Mouse (Mus musculus) CH12.LX (cell line): Measurements from ENCODE around the gene Stk10. TPM values are rescaled to one million over a fixed set of nuclear protein-coding genes. Genes with fewer than 3 reads are reported as not detected.

ENCODE experiments used
- DNase-seq: peaks from one replicate; pipeline ENCODE4 v3.0.0-alpha.2; 2013; ENCODE audit errors: extremely low read depth
- H3K27ac ChIP-seq: 2 replicates; pipeline ENCODE4 v1.5.1; 2012; ENCODE audit warnings: low read depth, mild to moderate bottlenecking, control low read depth, moderate library complexity; ENCODE audit not compliant: insufficient read depth
- H3K27me3 ChIP-seq: replicated peaks from 2 replicates; pipeline ENCODE3; 2012; ENCODE audit warnings: inconsistent platforms
- H3K36me3 ChIP-seq, 2 experiments: replicated peaks in 1 of 2; 2 replicates each; pipeline versions ENCODE3 to v1.6.1; 2012; ENCODE audit warnings: inconsistent platforms in 1 of 2, low read length in 1 of 2, mild to moderate bottlenecking in 1 of 2, mixed read lengths in 1 of 2, moderate library complexity in 1 of 2; ENCODE audit not compliant: control insufficient read depth in 1 of 2, insufficient read depth in 1 of 2
- H3K4me1 ChIP-seq, 2 experiments: 2 replicates each; pipeline ENCODE4 v1.6.1; 2012; ENCODE audit warnings: inconsistent platforms in 1 of 2, moderate library complexity in 1 of 2; ENCODE audit not compliant: insufficient read depth in 2 of 2, control insufficient read depth in 1 of 2
- H3K4me2 ChIP-seq: 2 replicates; pipeline ENCODE4 v1.6.1; 2012; ENCODE audit warnings: low read depth, mild to moderate bottlenecking, control low read depth; ENCODE audit not compliant: poor library complexity, insufficient read depth, severe bottlenecking
- H3K4me3 ChIP-seq, 3 experiments: fragments of 150-350 bp in 1 of 3; sonication (generic) in 1 of 3; replicated peaks in 1 of 3; 2 replicates each; pipeline versions ENCODE3 to v1.5.1; 2011 to 2012; ENCODE audit warnings: low read depth in 2 of 3, low read length in 2 of 3, mild to moderate bottlenecking in 2 of 3, moderate library complexity in 2 of 3, control low read depth in 1 of 3, improper control_type of control experiment in 1 of 3, inconsistent platforms in 1 of 3, mixed read lengths in 1 of 3; ENCODE audit not compliant: poor library complexity in 1 of 3
- H3K79me2 ChIP-seq: replicated peaks from 2 replicates; pipeline ENCODE4 v1.6.1; 2012; ENCODE audit warnings: mild to moderate bottlenecking, moderate library complexity; ENCODE audit not compliant: control insufficient read depth, poor library complexity, insufficient read depth, severe bottlenecking; ENCODE audit errors: extremely low read depth
- H3K9ac ChIP-seq: 2 replicates; pipeline ENCODE4 v1.6.1; 2012; ENCODE audit warnings: low read depth, mild to moderate bottlenecking, control low read depth, moderate library complexity; ENCODE audit not compliant: insufficient read depth
- H3K9me3 ChIP-seq: replicated peaks from 2 replicates; pipeline ENCODE3; 2012; ENCODE audit warnings: low read length, inconsistent platforms, mixed read lengths
- CHD2 ChIP-seq: IDR thresholded peaks from 2 replicates; pipeline ENCODE4 v1.6.1; 2011; ENCODE audit warnings: low read length, improper control_type of control experiment
- CTCF ChIP-seq, 2 experiments: IDR thresholded peaks in 1 of 2; conservative IDR thresholded peaks in 1 of 2; 2 replicates each; pipeline ENCODE4 v1.5.1; 2011 to 2012; ENCODE audit warnings: low read depth in 2 of 2, low read length in 2 of 2, improper control_type of control experiment in 1 of 2, inconsistent platforms in 1 of 2, mild to moderate bottlenecking in 1 of 2, moderate library complexity in 1 of 2
- E2F4 ChIP-seq: IDR thresholded peaks from 2 replicates; pipeline ENCODE4 v1.6.1; 2011; ENCODE audit warnings: low read depth, low read length, improper control_type of control experiment; ENCODE audit not compliant: insufficient replicate concordance
- ELF1 ChIP-seq: IDR thresholded peaks from 2 replicates; pipeline ENCODE4 v1.6.1; 2014; ENCODE audit warnings: low read depth, mild to moderate bottlenecking, inconsistent platforms, low read length, improper control_type of control experiment
- EP300 ChIP-seq: IDR thresholded peaks from 2 replicates; pipeline ENCODE4 v1.6.1; 2011; ENCODE audit warnings: low read length, improper control_type of control experiment
- ETS1 ChIP-seq: conservative IDR thresholded peaks from 2 replicates; pipeline ENCODE4 v1.6.1; 2012; ENCODE audit warnings: low read depth, mild to moderate bottlenecking, inconsistent platforms, low read length, improper control_type of control experiment, moderate library complexity
- GABPA ChIP-seq: IDR thresholded peaks from 2 replicates; pipeline ENCODE4 v1.6.1; 2012; ENCODE audit warnings: low read depth, low read length, improper control_type of control experiment, inconsistent platforms; ENCODE audit not compliant: insufficient replicate concordance
- HCFC1 ChIP-seq: IDR thresholded peaks from 2 replicates; pipeline ENCODE4 v1.6.1; 2012; ENCODE audit warnings: low read depth, mild to moderate bottlenecking, inconsistent platforms, low read length, improper control_type of control experiment
- JUN ChIP-seq: IDR thresholded peaks from 2 replicates; pipeline ENCODE4 v1.6.1; 2011; ENCODE audit warnings: low read depth, mild to moderate bottlenecking, low read length, improper control_type of control experiment, moderate library complexity; ENCODE audit not compliant: insufficient read depth
- JUND ChIP-seq: conservative IDR thresholded peaks from 2 replicates; pipeline ENCODE4 v1.6.1; 2011; ENCODE audit warnings: low read depth, low read length, improper control_type of control experiment
- KAT2A ChIP-seq: IDR thresholded peaks from 2 replicates; pipeline ENCODE4 v1.6.1; 2012; ENCODE audit warnings: low read length, improper control_type of control experiment, inconsistent platforms; ENCODE audit not compliant: insufficient replicate concordance
- MAFK ChIP-seq: IDR thresholded peaks from 2 replicates; pipeline ENCODE4 v1.6.1; 2011; ENCODE audit warnings: low read length, improper control_type of control experiment; ENCODE audit not compliant: insufficient replicate concordance
- MYC ChIP-seq: IDR thresholded peaks from 2 replicates; pipeline ENCODE4 v1.6.1; 2011; ENCODE audit warnings: low read depth, mild to moderate bottlenecking, improper control_type of control experiment, low read length
- NELFE ChIP-seq: IDR thresholded peaks from 2 replicates; pipeline ENCODE4 v1.6.1; 2011; ENCODE audit warnings: low read depth, low read length, improper control_type of control experiment
- NRF1 ChIP-seq: IDR thresholded peaks from 2 replicates; pipeline ENCODE4 v1.6.1; 2014; ENCODE audit warnings: low read depth, mild to moderate bottlenecking, inconsistent platforms, low read length, improper control_type of control experiment, moderate library complexity
- PAX5 ChIP-seq: IDR thresholded peaks from 2 replicates; pipeline ENCODE4 v1.6.1; 2012; ENCODE audit warnings: low read length, inconsistent platforms, mixed read lengths
- POLR2A ChIP-seq: IDR thresholded peaks from 2 replicates; pipeline ENCODE4 v1.6.1; 2011; ENCODE audit warnings: low read depth, mild to moderate bottlenecking, improper control_type of control experiment, low read length
- POLR2AphosphoS2 ChIP-seq: IDR thresholded peaks from 2 replicates; pipeline ENCODE4 v1.6.1; 2011; ENCODE audit warnings: low read depth, low read length, improper control_type of control experiment
- RAD21 ChIP-seq: IDR thresholded peaks from 2 replicates; pipeline ENCODE4 v1.6.1; 2011; ENCODE audit warnings: low read depth, mild to moderate bottlenecking, low read length, improper control_type of control experiment, moderate library complexity
- RCOR1 ChIP-seq: conservative IDR thresholded peaks from 2 replicates; pipeline ENCODE4 v1.6.1; 2012; ENCODE audit warnings: low read depth, mild to moderate bottlenecking, inconsistent platforms, low read length, improper control_type of control experiment
- SIN3A ChIP-seq: IDR thresholded peaks from 2 replicates; pipeline ENCODE4 v1.6.1; 2012; ENCODE audit warnings: low read length, improper control_type of control experiment, inconsistent platforms
- TCF12 ChIP-seq: IDR thresholded peaks from 2 replicates; pipeline ENCODE4 v1.6.1; 2014; ENCODE audit warnings: low read depth, mild to moderate bottlenecking, inconsistent platforms, low read length, improper control_type of control experiment
- USF1 ChIP-seq: IDR thresholded peaks from 2 replicates; pipeline ENCODE4 v1.6.1; 2014; ENCODE audit warnings: low read depth, mild to moderate bottlenecking, inconsistent platforms, low read length, improper control_type of control experiment
- ZC3H11A ChIP-seq: IDR thresholded peaks from 2 replicates; pipeline ENCODE4 v1.6.1; 2012; ENCODE audit warnings: low read depth, mild to moderate bottlenecking, inconsistent platforms, low read length, improper control_type of control experiment
- ZKSCAN1 ChIP-seq: IDR thresholded peaks from 2 replicates; pipeline ENCODE4 v1.6.1; 2012; ENCODE audit warnings: low read depth, inconsistent platforms, low read length, improper control_type of control experiment, borderline replicate concordance
- ZNF384 ChIP-seq: IDR thresholded peaks from 2 replicates; pipeline ENCODE4 v1.6.1; 2012; ENCODE audit warnings: low read depth, low read length, improper control_type of control experiment, inconsistent platforms
- dilution Hi-C: fragments of 300-500 bp; cut with MboI; formaldehyde crosslinking; loops from 2 replicates; pipeline ENCODE4 v1.14.3; 2020; ENCODE audit warnings: low sequenced_read_pairs; ENCODE audit not compliant: extremely low pct_unique_long_range_greater_than_20kb, extremely low pct_ligation_motif_present
- in situ Hi-C: fragments of 300-500 bp; cut with MboI; formaldehyde crosslinking; loops from 3 replicates; pipeline ENCODE4 v1.14.3; 2019; ENCODE audit warnings: low sequenced_read_pairs, low pct_ligation_motif_present, low pct_unique_long_range_greater_than_20kb, mixed read lengths
- polyA plus RNA-seq: library from polyadenylated mRNA; unstranded; fragments of >175 nt; gene quantifications from 2 replicates; pipeline ENCODE4 v1.2.1, GENCODE M21; 2012; ENCODE audit warnings: low read depth; ENCODE audit not compliant: insufficient read length
- total RNA-seq, 2 experiments: library from RNA; depleted of rRNA; stranded (reverse); fragments of 300-350 nt in 1 of 2; fragments of >200 nt in 1 of 2; gene quantifications; 2 replicates each; pipeline ENCODE4 v1.2.3; 2012 to 2014

Stk10 gene
- total and polyA plus RNA-seq, 3 experiments = 20.0 to 40.3 (median 23.2) TPM

DNA sequence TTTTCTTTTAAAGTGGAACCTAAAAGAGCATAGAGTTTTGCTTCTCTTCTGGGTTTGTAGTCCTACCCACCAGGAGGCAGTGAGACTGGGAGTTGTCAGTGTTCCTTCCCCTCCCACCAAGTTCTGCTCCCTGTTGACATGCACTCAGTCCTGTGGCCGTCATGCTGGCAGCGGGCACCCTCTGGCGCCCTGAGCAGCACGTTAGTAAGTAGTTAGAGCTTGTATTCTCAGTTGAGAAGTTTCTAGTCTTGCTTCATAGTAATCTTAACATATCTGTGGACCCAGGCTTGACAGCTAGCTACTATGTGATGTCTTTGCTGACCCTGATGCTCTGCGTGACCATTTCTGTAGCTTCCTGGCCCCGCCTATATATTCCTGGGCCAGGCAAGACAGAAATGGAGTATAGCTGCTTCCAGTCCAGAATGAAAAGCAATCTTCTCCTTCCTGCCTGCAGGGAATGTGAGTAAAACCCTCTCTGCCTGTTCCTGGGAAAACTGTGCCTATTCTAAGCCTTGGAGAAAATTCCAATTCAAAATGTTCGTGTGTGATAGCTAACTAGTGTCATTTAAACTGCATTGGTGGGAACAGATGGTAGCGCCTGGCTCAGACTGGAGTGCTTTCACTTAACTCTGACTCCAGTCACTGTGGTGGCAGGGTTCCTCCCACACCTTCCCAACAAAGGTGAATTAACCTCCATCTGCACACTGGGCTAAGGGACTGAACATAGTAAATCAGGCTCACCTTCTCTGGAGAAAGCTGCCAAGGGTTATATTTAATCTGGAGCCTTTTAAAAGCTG, 16.0 kb upstream of the Stk10 start:
- no peak for DNase-seq
- dilution Hi-C loops (no loop called here), in situ Hi-C loops (no loop called here)

DNA sequence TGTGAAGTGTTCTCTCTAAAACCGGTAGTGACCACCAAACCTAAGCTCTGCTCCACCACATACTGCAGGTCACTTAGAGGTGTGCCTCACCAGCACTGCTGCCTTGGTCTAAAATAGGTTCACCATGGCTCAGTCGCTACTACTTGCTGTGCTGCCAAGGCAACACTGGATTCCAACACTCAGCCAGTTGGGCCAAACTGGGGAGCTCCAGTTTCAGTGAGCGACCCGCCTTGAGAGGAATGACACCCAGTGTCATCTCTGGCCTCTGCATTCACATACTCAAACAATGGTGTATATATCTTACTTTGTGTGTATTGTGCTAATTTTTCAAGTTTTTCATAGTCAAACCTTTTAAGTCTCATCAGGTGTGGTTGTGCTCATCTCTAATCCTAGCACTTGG, 14.3 kb upstream of the Stk10 start:
- no peak overlapping the region for H3K4me2 ChIP-seq
- no peaks in the 10 kb centered on the region for H3K79me2 ChIP-seq
- H3K4me3 ChIP-seq = no peak overlapping the region
- H3K36me3 ChIP-seq = peaks cover 0 to 20% of the 10 kb centered on the region in 2 experiments
- no peak overlapping the region for H3K27ac ChIP-seq
- H3K4me1 ChIP-seq = peaks cover under 1 to 2% of the 10 kb centered on the region in 2 experiments; a peak in 3 of 4 replicates
- dilution Hi-C loops = no loop called here
- H3K9ac ChIP-seq = no peak overlapping the region
- DNase-seq = no peak
- no peak for TF ChIP-seq GABPA
- no peak for TF ChIP-seq MYC
- TF ChIP-seq ZC3H11A = no peak
- no peak for TF ChIP-seq EP300
- no peak for TF ChIP-seq NRF1
- no peak for TF ChIP-seq RCOR1
- no peak for TF ChIP-seq USF1
- no peak for TF ChIP-seq KAT2A
- TF ChIP-seq MAFK = no peak
- TF ChIP-seq HCFC1 = no peak
- TF ChIP-seq CTCF (conservative IDR thresholded peaks at IDR 0.05 in 1 of 2, IDR thresholded peaks at IDR 0.05 in 1 of 2; ENCODE audit: low read depth in 2 of 2, low read length in 2 of 2) = no peak
- no peak for TF ChIP-seq POLR2AphosphoS2
- TF ChIP-seq ZNF384 = no peak
- TF ChIP-seq SIN3A = no peak
- no peak for TF ChIP-seq JUN
- H3K27me3 ChIP-seq = no peaks in the 10 kb centered on the region
- no peaks in the 10 kb centered on the region for H3K9me3 ChIP-seq
- in situ Hi-C loops = no loop called here

More for the DNA sequence above, 16.0 kb upstream of the Stk10 start:
- Histone ChIP-seq H3K79me2 (no peaks in the 10 kb centered on the region), H3K27me3 (no peaks in the 10 kb centered on the region), H3K9ac (no peak overlapping the region), H3K4me2 (no peak overlapping the region), H3K4me1 (peaks cover 0 to 11% of the 10 kb centered on the region in 2 experiments; a peak in 1 of 4 replicates), H3K27ac (no peak overlapping the region), H3K36me3 (peaks cover 0 to 20% of the 10 kb centered on the region in 2 experiments), H3K9me3 (no peaks in the 10 kb centered on the region), H3K4me3 (no peak overlapping the region)
- TF ChIP-seq E2F4 = no peak
- TF ChIP-seq ELF1 = no peak
- no peak for TF ChIP-seq TCF12
- no peak for TF ChIP-seq POLR2A
- TF ChIP-seq NELFE = no peak
- no peak for TF ChIP-seq CHD2
- no peak for TF ChIP-seq ZKSCAN1
- TF ChIP-seq MYC = no peak
- no peak for TF ChIP-seq JUND
- no peak for TF ChIP-seq MAFK
- TF ChIP-seq GABPA = no peak
- TF ChIP-seq USF1 = no peak
- TF ChIP-seq ETS1 = no peak
- no peak for TF ChIP-seq JUN
- TF ChIP-seq PAX5 = no peak
- no peak for TF ChIP-seq RCOR1
- TF ChIP-seq EP300 = no peak
- TF ChIP-seq RAD21 = no peak
